Mouse (Mus musculus) testis, adult 2 months (tissue): ENCODE measurements at regions not wholly inside any gene's neighbourhood (a gene's known extent, or its start where the extent isn't known, plus 50 kb on each side); places are given as distances from the start of the nearest gene placed in this dataset.
A peak's percentile ranks its signal among the peaks of the same experiment; 100 is the strongest.

ENCODE experiments used
- H3K27ac ChIP-seq: fragments of 200-500 bp; 2 replicates; pipeline ENCODE4 v1.5.1; 2012; ENCODE audit warnings: low read depth, low read length; ENCODE audit not compliant: control insufficient read depth, insufficient read depth
- H3K27me3 ChIP-seq: fragments of 200-500 bp; 2 replicates; pipeline ENCODE4 v1.6.1; 2012; ENCODE audit warnings: mild to moderate bottlenecking, low read length, moderate library complexity; ENCODE audit not compliant: control insufficient read depth, insufficient read depth
- H3K36me3 ChIP-seq: fragments of 200-500 bp; 2 replicates; pipeline ENCODE4 v1.6.1; 2012; ENCODE audit warnings: mild to moderate bottlenecking, low read length; ENCODE audit not compliant: control insufficient read depth, insufficient read depth
- H3K4me1 ChIP-seq: fragments of 200-500 bp; 2 replicates; pipeline ENCODE4 v1.6.1; 2012; ENCODE audit warnings: low read length; ENCODE audit not compliant: control insufficient read depth, insufficient read depth
- H3K4me3 ChIP-seq: fragments of 200-500 bp; 2 replicates; pipeline ENCODE4 v1.5.1; 2012; ENCODE audit warnings: low read depth, mild to moderate bottlenecking, low read length, moderate library complexity, mixed read lengths; ENCODE audit not compliant: control insufficient read depth
- CTCF ChIP-seq: fragments of 200-500 bp; IDR thresholded peaks from 2 replicates; pipeline ENCODE4 v1.5.1; 2012; ENCODE audit warnings: low read depth, mild to moderate bottlenecking, inconsistent platforms, low read length, moderate library complexity; ENCODE audit not compliant: control insufficient read depth, insufficient read depth, insufficient replicate concordance
- POLR2A ChIP-seq: fragments of 200-500 bp; IDR thresholded peaks from 2 replicates; pipeline ENCODE4 v1.6.1; 2012; ENCODE audit warnings: low read depth, mild to moderate bottlenecking, inconsistent platforms, low read length, moderate library complexity; ENCODE audit not compliant: control insufficient read depth

- Histone ChIP-seq H3K27me3 (no peaks in the 10 kb centered on the region), H3K36me3 (no peaks in the 10 kb centered on the region), H3K4me3 (no peak overlapping the region), H3K4me1 (peaks cover 3% of the 10 kb centered on the region; the same call in 1 of the 2 replicates), H3K27ac (no peak overlapping the region)
- TF ChIP-seq CTCF: no peak
- TF ChIP-seq POLR2A: no peak
These were observed 63.6 kb downstream of the Hif1an start for GRCm38 (mm10) chr19:44626261-44626660.

GRCm38 (mm10) chr19:44629705-44630104, 67.1 kb downstream of the Hif1an start:
- no peak for TF ChIP-seq POLR2A
- peak; percentile 98 for TF ChIP-seq CTCF
- Histone ChIP-seq H3K36me3 (no peaks in the 10 kb centered on the region), H3K4me3 (no peak overlapping the region; the same call in 1 of the 2 replicates), H3K4me1 (peaks cover 3% of the 10 kb centered on the region; the same call in 1 of the 2 replicates), H3K27me3 (no peaks in the 10 kb centered on the region), H3K27ac (no peak overlapping the region)

- TF ChIP-seq POLR2A (no peak), CTCF (no peak)
- Histone ChIP-seq H3K36me3 (no peaks in the 10 kb centered on the region), H3K27ac (no peak overlapping the region)
These were observed 68.8 kb downstream of the Hif1an start for GRCm38 (mm10) chr19:44631356-44632007.

GRCm38 (mm10) chr19:44637145-44637719, 74.6 kb downstream of the Hif1an start:
- TF ChIP-seq CTCF: no peak
- TF ChIP-seq POLR2A: no peak
- Histone ChIP-seq H3K27me3 (no peaks in the 10 kb centered on the region), H3K4me3 (no peak overlapping the region), H3K36me3 (no peaks in the 10 kb centered on the region), H3K4me1 (peaks cover 14% of the 10 kb centered on the region), H3K27ac (no peak overlapping the region)

More at GRCm38 (mm10) chr19:44631356-44632007, 68.8 kb downstream of the Hif1an start:
- Histone ChIP-seq H3K4me3 (no peak overlapping the region), H3K27me3 (no peaks in the 10 kb centered on the region), H3K4me1 (peaks cover 3% of the 10 kb centered on the region; the same call in 1 of the 2 replicates)

- Histone ChIP-seq H3K27ac (no peak overlapping the region), H3K27me3 (no peaks in the 10 kb centered on the region)
These were observed 77.4 kb downstream of the Hif1an start for GRCm38 (mm10) chr19:44640021-44640420.

GRCm38 (mm10) chr19:44640551-44640950, 77.9 kb downstream of the Hif1an start:
- Histone ChIP-seq H3K4me3 (no peak overlapping the region), H3K27me3 (no peaks in the 10 kb centered on the region), H3K27ac (no peak overlapping the region), H3K4me1 (peaks cover 14% of the 10 kb centered on the region), H3K36me3 (no peaks in the 10 kb centered on the region)
- TF ChIP-seq POLR2A (no peak), CTCF (no peak)

More at GRCm38 (mm10) chr19:44640021-44640420, 77.4 kb downstream of the Hif1an start:
- Histone ChIP-seq H3K36me3 (no peaks in the 10 kb centered on the region), H3K4me3 (no peak overlapping the region), H3K4me1 (peaks cover 14% of the 10 kb centered on the region)
- TF ChIP-seq CTCF: no peak
- no peak for TF ChIP-seq POLR2A

GRCm38 (mm10) chr19:44642294-44642693, 79.6 kb downstream of the Hif1an start:
- H3K36me3 ChIP-seq: no peaks in the 10 kb centered on the region
- peaks cover 14% of the 10 kb centered on the region for H3K4me1 ChIP-seq
- TF ChIP-seq POLR2A (no peak), CTCF (no peak)
- H3K27me3 ChIP-seq: no peaks in the 10 kb centered on the region
- H3K4me3 ChIP-seq: no peak overlapping the region
- no peak overlapping the region for H3K27ac ChIP-seq
